Mouse (Mus musculus): ENCODE measurements around the gene Zc3h14. TPM values are rescaled to one million over a fixed set of nuclear protein-coding genes. Genes with fewer than 3 reads are reported as not detected.

Gene Zc3h14
- 29.6 TPM for polyA plus RNA-seq (2012; fragmentation: generic; extraction: Trizol)
- long read RNA-seq, experiment 1, transcript Zc3h14-204 (17 exons, 3,514 nt): minor isoform, 10 of 52 reads
- long read RNA-seq, experiment 1, transcript Zc3h14-203 (15 exons, 3,146 nt): major isoform, 13 of 52 reads
- long read RNA-seq, experiment 1, partial matches to known transcripts: 13 of 52 reads
- long read RNA-seq, experiment 1, other reads (novel, unspliced or antisense): 13 of 52 reads
- long read RNA-seq, experiment 2, transcript Zc3h14-204 (17 exons, 3,514 nt): major isoform, 108 of 224 reads
- long read RNA-seq, experiment 2, transcript Zc3h14-203 (15 exons, 3,146 nt): minor isoform, 48 of 224 reads
- long read RNA-seq, experiment 2, transcript Zc3h14-202 (14 exons, 3,046 nt): minor isoform, 8 of 224 reads
- long read RNA-seq, experiment 2, partial matches to known transcripts: 11 of 224 reads
- long read RNA-seq, experiment 2, other reads (novel, unspliced or antisense): 46 of 224 reads

- H3K4me3 ChIP-seq (ENCODE audit: insufficient read depth, poor library complexity, severe bottlenecking): peak within 1 kb of the TSS; percentile 60
- peaks cover 12% of the 10 kb centered on the region for H3K36me3 ChIP-seq (ENCODE audit: control insufficient read depth, insufficient read depth)
- no peaks in the 10 kb centered on the region for H3K27me3 ChIP-seq (ENCODE audit: control insufficient read depth, insufficient read depth, insufficient read length)
- peak; percentile 76 for TF ChIP-seq CTCF (IDR thresholded peaks at IDR 0.05; ENCODE audit: control insufficient read depth, insufficient read depth, insufficient read length)
- TF ChIP-seq CEBPB (IDR thresholded peaks at IDR 0.05; ENCODE audit: low read depth): no peak
- no peak for TF ChIP-seq MYOG (IDR thresholded peaks at IDR 0.05; ENCODE audit: control insufficient read depth, extremely low read depth, insufficient read length)
- no peak for TF ChIP-seq FOSL1 (IDR thresholded peaks at IDR 0.05; ENCODE audit: insufficient read depth, low read length, poor library complexity, severe bottlenecking)
- peak within 1 kb of the TSS; percentile 77 for H3ac ChIP-seq (ENCODE audit: control insufficient read depth, insufficient read length, low read depth)
- peaks cover 49% of the 10 kb centered on the region for H3K79me2 ChIP-seq (ENCODE audit: control insufficient read depth, insufficient read depth)
- peaks cover 46% of the 10 kb centered on the region for H3K79me3 ChIP-seq (ENCODE audit: low read depth)
Observed at GRCm38 (mm10) chr12:98746746-98747379, at the start of gene Zc3h14. Zc3h14 (plus strand) TSS chr12:98746964.

GRCm38 (mm10) chr12:98697202-98697601, 49.6 kb upstream of the Zc3h14 start:
- Histone ChIP-seq H3K4me3 (ENCODE audit: insufficient read depth, poor library complexity, severe bottlenecking) (no peak overlapping the region), H3K27me3 (ENCODE audit: control insufficient read depth, insufficient read depth, insufficient read length) (no peaks in the 10 kb centered on the region)

GRCm38 (mm10) chr12:98701564-98701963, 45.2 kb upstream of the Zc3h14 start:
- Histone ChIP-seq H3K79me2 (ENCODE audit: control insufficient read depth, insufficient read depth) (no peaks in the 10 kb centered on the region), H3K27me3 (ENCODE audit: control insufficient read depth, insufficient read depth, insufficient read length) (no peaks in the 10 kb centered on the region), H3K4me3 (ENCODE audit: insufficient read depth, poor library complexity, severe bottlenecking) (no peak overlapping the region), H3K79me3 (ENCODE audit: low read depth) (no peaks in the 10 kb centered on the region), H3ac (ENCODE audit: control insufficient read depth, insufficient read length, low read depth) (no peak overlapping the region), H3K36me3 (ENCODE audit: control insufficient read depth, insufficient read depth) (peaks cover 79% of the 10 kb centered on the region)
- no peak for TF ChIP-seq MYOD1 (IDR thresholded peaks at IDR 0.05; ENCODE audit: control insufficient read depth, insufficient read length, low read depth)
- no peak for TF ChIP-seq MAX (IDR thresholded peaks at IDR 0.05)
- TF ChIP-seq FOSL1 (IDR thresholded peaks at IDR 0.05; ENCODE audit: insufficient read depth, low read length, poor library complexity, severe bottlenecking): no peak
- no peak for TF ChIP-seq MYOG (IDR thresholded peaks at IDR 0.05; ENCODE audit: control insufficient read depth, extremely low read depth, insufficient read length)
- no peak for TF ChIP-seq CTCF (IDR thresholded peaks at IDR 0.05; ENCODE audit: control insufficient read depth, insufficient read depth, insufficient read length)
- no peak for TF ChIP-seq CEBPB (IDR thresholded peaks at IDR 0.05; ENCODE audit: low read depth)
- TF ChIP-seq USF1 (IDR thresholded peaks at IDR 0.05; ENCODE audit: low read depth): no peak

More at GRCm38 (mm10) chr12:98697202-98697601, 49.6 kb upstream of the Zc3h14 start:
- no peak overlapping the region for H3ac ChIP-seq (ENCODE audit: control insufficient read depth, insufficient read length, low read depth)
- TF ChIP-seq MYOD1 (IDR thresholded peaks at IDR 0.05; ENCODE audit: control insufficient read depth, insufficient read length, low read depth): no peak
- TF ChIP-seq CEBPB (IDR thresholded peaks at IDR 0.05; ENCODE audit: low read depth): no peak
- no peak for TF ChIP-seq MAX (IDR thresholded peaks at IDR 0.05)
- TF ChIP-seq USF1 (IDR thresholded peaks at IDR 0.05; ENCODE audit: low read depth): no peak
- no peak for TF ChIP-seq FOSL1 (IDR thresholded peaks at IDR 0.05; ENCODE audit: insufficient read depth, low read length, poor library complexity, severe bottlenecking)
- no peak for TF ChIP-seq CTCF (IDR thresholded peaks at IDR 0.05; ENCODE audit: control insufficient read depth, insufficient read depth, insufficient read length)
- TF ChIP-seq MYOG (IDR thresholded peaks at IDR 0.05; ENCODE audit: control insufficient read depth, extremely low read depth, insufficient read length): no peak
- no peaks in the 10 kb centered on the region for H3K79me3 ChIP-seq (ENCODE audit: low read depth)
- H3K36me3 ChIP-seq (ENCODE audit: control insufficient read depth, insufficient read depth): peaks cover 80% of the 10 kb centered on the region
- H3K79me2 ChIP-seq (ENCODE audit: control insufficient read depth, insufficient read depth): no peaks in the 10 kb centered on the region

- H3K27me3 ChIP-seq (ENCODE audit: control insufficient read depth, insufficient read depth, insufficient read length): no peaks in the 10 kb centered on the region
- TF ChIP-seq USF1 (IDR thresholded peaks at IDR 0.05; ENCODE audit: low read depth) (no peak), MYOD1 (IDR thresholded peaks at IDR 0.05; ENCODE audit: control insufficient read depth, insufficient read length, low read depth) (no peak), CEBPB (IDR thresholded peaks at IDR 0.05; ENCODE audit: low read depth) (no peak), FOSL1 (IDR thresholded peaks at IDR 0.05; ENCODE audit: insufficient read depth, low read length, poor library complexity, severe bottlenecking) (no peak), MYOG (IDR thresholded peaks at IDR 0.05; ENCODE audit: control insufficient read depth, extremely low read depth, insufficient read length) (no peak), CTCF (IDR thresholded peaks at IDR 0.05; ENCODE audit: control insufficient read depth, insufficient read depth, insufficient read length) (no peak), MAX (IDR thresholded peaks at IDR 0.05) (no peak)
- H3K4me3 ChIP-seq (ENCODE audit: insufficient read depth, poor library complexity, severe bottlenecking): no peak overlapping the region
- H3ac ChIP-seq (ENCODE audit: control insufficient read depth, insufficient read length, low read depth): no peak overlapping the region
- H3K36me3 ChIP-seq (ENCODE audit: control insufficient read depth, insufficient read depth): peaks cover 78% of the 10 kb centered on the region
- H3K79me3 ChIP-seq (ENCODE audit: low read depth): no peaks in the 10 kb centered on the region
- H3K79me2 ChIP-seq (ENCODE audit: control insufficient read depth, insufficient read depth): no peaks in the 10 kb centered on the region
Observed at GRCm38 (mm10) chr12:98703554-98703953, 43.2 kb upstream of the Zc3h14 start.

- peaks cover 80% of the 10 kb centered on the region for H3K36me3 ChIP-seq (ENCODE audit: control insufficient read depth, insufficient read depth)
- TF ChIP-seq MAX (IDR thresholded peaks at IDR 0.05) (no peak), CEBPB (IDR thresholded peaks at IDR 0.05; ENCODE audit: low read depth) (no peak), MYOD1 (IDR thresholded peaks at IDR 0.05; ENCODE audit: control insufficient read depth, insufficient read length, low read depth) (no peak), USF1 (IDR thresholded peaks at IDR 0.05; ENCODE audit: low read depth) (no peak), FOSL1 (IDR thresholded peaks at IDR 0.05; ENCODE audit: insufficient read depth, low read length, poor library complexity, severe bottlenecking) (no peak), MYOG (IDR thresholded peaks at IDR 0.05; ENCODE audit: control insufficient read depth, extremely low read depth, insufficient read length) (no peak), CTCF (IDR thresholded peaks at IDR 0.05; ENCODE audit: control insufficient read depth, insufficient read depth, insufficient read length) (no peak)
- no peak overlapping the region for H3ac ChIP-seq (ENCODE audit: control insufficient read depth, insufficient read length, low read depth)
- no peaks in the 10 kb centered on the region for H3K79me3 ChIP-seq (ENCODE audit: low read depth)
- H3K79me2 ChIP-seq (ENCODE audit: control insufficient read depth, insufficient read depth): no peaks in the 10 kb centered on the region
- no peak overlapping the region for H3K4me3 ChIP-seq (ENCODE audit: insufficient read depth, poor library complexity, severe bottlenecking)
- no peaks in the 10 kb centered on the region for H3K27me3 ChIP-seq (ENCODE audit: control insufficient read depth, insufficient read depth, insufficient read length)
Observed at GRCm38 (mm10) chr12:98703961-98704360, 42.8 kb upstream of the Zc3h14 start.

All from C2C12 (cell line).